Mouse (Mus musculus): ENCODE results near the gene Clta. TPM values are rescaled to one million over a fixed set of nuclear protein-coding genes. Genes with fewer than 3 reads are reported as not detected.
"Not testable (repeated sequence)": the region's sequence is repeated elsewhere in the genome, so short reads cannot be mapped to it uniquely, and the experiment has no call there.

Clta gene
- polyA plus RNA-seq, 1 experiment from 2014 or later, result 343 TPM

- H3K9ac ChIP-seq (ENCODE audit: low read depth, low read length), result no peak overlapping the region
- 56% methylated on average over 4 of the region's 4 CpGs for WGBS
- no peak overlapping the region for H3K4me3 ChIP-seq (ENCODE audit: low read depth, low read length)
- H3K4me1 ChIP-seq (replicated peaks; ENCODE audit: control insufficient read depth, insufficient read depth, low read length), result 0 out of 2 replicates have a peak, but pooled peaks cover 3% of the 10 kb centered on the region
- no peak overlapping the region for H3K4me2 ChIP-seq (replicated peaks; ENCODE audit: low read depth)
- TF ChIP-seq CTCF (IDR thresholded peaks at IDR 0.05; ENCODE audit: low read depth), result no peak
- H3K27ac ChIP-seq (ENCODE audit: low read depth, low read length), result peak overlapping the region; percentile 35
- H3K36me3 ChIP-seq (ENCODE audit: control insufficient read depth, insufficient read depth), result peaks cover 50% of the 10 kb centered on the region
- no peaks in the 10 kb centered on the region for H3K27me3 ChIP-seq (replicated peaks; ENCODE audit: control insufficient read depth, insufficient read depth, low read length)
- no peaks in the 10 kb centered on the region for H3K9me3 ChIP-seq (ENCODE audit: control insufficient read depth)
- ATAC-seq, result peak; percentile 62
Observed at GRCm38 (mm10) chr4:44040802-44041201, 36.5 kb downstream of the Clta start.

GRCm38 (mm10) chr4:44042429-44042828, 38.2 kb downstream of the Clta start:
- Histone ChIP-seq H3K4me2 (replicated peaks; ENCODE audit: low read depth) (no peak overlapping the region), H3K9me3 (ENCODE audit: control insufficient read depth) (no peaks in the 10 kb centered on the region), H3K27me3 (replicated peaks; ENCODE audit: control insufficient read depth, insufficient read depth, low read length) (no peaks in the 10 kb centered on the region), H3K36me3 (ENCODE audit: control insufficient read depth, insufficient read depth) (peaks cover 47% of the 10 kb centered on the region), H3K9ac (ENCODE audit: low read depth, low read length) (no peak overlapping the region), H3K4me3 (ENCODE audit: low read depth, low read length) (no peak overlapping the region), H3K4me1 (replicated peaks; ENCODE audit: control insufficient read depth, insufficient read depth, low read length) (0 out of 2 replicates have a peak, but pooled peaks cover 3% of the 10 kb centered on the region), H3K27ac (ENCODE audit: low read depth, low read length) (no peak overlapping the region)
- 25% methylated on average over 5 of the region's 5 CpGs for WGBS
- no peak for TF ChIP-seq CTCF (IDR thresholded peaks at IDR 0.05; ENCODE audit: low read depth)
- peak; percentile 80 for ATAC-seq

GRCm38 (mm10) chr4:44043182-44043581, 38.9 kb downstream of the Clta start:
- not testable (repeated sequence) for H3K9me3 ChIP-seq (ENCODE audit: control insufficient read depth); H3K27ac ChIP-seq (ENCODE audit: low read depth, low read length); H3K27me3 ChIP-seq (replicated peaks; ENCODE audit: control insufficient read depth, insufficient read depth, low read length); H3K4me2 ChIP-seq (replicated peaks; ENCODE audit: low read depth); H3K9ac ChIP-seq (ENCODE audit: low read depth, low read length); ATAC-seq; H3K4me1 ChIP-seq (replicated peaks; ENCODE audit: control insufficient read depth, insufficient read depth, low read length); H3K4me3 ChIP-seq (ENCODE audit: low read depth, low read length)
- peaks cover 43% of the 10 kb centered on the region for H3K36me3 ChIP-seq (ENCODE audit: control insufficient read depth, insufficient read depth)
- WGBS, result 84% methylated on average over 4 of the region's 4 CpGs

GRCm38 (mm10) chr4:44044685-44045356, 40.6 kb downstream of the Clta start:
- no peak for TF ChIP-seq CTCF (IDR thresholded peaks at IDR 0.05; ENCODE audit: low read depth)
- Histone ChIP-seq H3K9ac (ENCODE audit: low read depth, low read length) (no peak overlapping the region), H3K36me3 (ENCODE audit: control insufficient read depth, insufficient read depth) (peaks cover 37% of the 10 kb centered on the region), H3K27ac (ENCODE audit: low read depth, low read length) (peak overlapping the region; percentile 5; the same call in 1 of the 2 replicates), H3K27me3 (replicated peaks; ENCODE audit: control insufficient read depth, insufficient read depth, low read length) (no peaks in the 10 kb centered on the region), H3K9me3 (ENCODE audit: control insufficient read depth) (no peaks in the 10 kb centered on the region), H3K4me1 (replicated peaks; ENCODE audit: control insufficient read depth, insufficient read depth, low read length) (0 out of 2 replicates have a peak, but pooled peaks cover 3% of the 10 kb centered on the region), H3K4me3 (ENCODE audit: low read depth, low read length) (no peak overlapping the region), H3K4me2 (replicated peaks; ENCODE audit: low read depth) (no peak overlapping the region)
- 78% methylated on average over 5 of the region's 5 CpGs for WGBS
- ATAC-seq, result no peak

DNA sequence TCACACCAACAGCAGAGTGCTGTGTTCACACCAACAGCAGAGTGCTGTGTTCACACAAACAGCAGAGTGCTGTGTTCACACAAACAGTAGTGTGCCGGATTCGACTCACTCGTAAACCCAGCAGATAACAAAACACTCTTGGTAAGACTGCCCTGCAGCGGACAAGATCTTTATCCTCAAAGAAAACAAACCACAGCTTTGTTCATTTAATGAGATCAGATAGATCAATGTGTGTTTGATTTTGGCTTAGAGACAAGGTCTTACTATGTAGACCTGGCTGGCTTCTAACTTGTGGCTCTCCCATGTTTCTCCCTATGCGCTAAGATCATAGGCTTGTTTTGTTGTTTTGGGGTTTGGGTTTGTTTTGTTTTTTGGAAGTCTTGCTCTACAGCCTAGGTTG, 41.8 kb downstream of the Clta start:
- no peaks in the 10 kb centered on the region for H3K4me1 ChIP-seq (replicated peaks; ENCODE audit: control insufficient read depth, insufficient read depth, low read length)
- no peaks in the 10 kb centered on the region for H3K9me3 ChIP-seq (ENCODE audit: control insufficient read depth)
- H3K36me3 ChIP-seq (ENCODE audit: control insufficient read depth, insufficient read depth), result peaks cover 32% of the 10 kb centered on the region
- no peak overlapping the region for H3K4me2 ChIP-seq (replicated peaks; ENCODE audit: low read depth)
- H3K4me3 ChIP-seq (ENCODE audit: low read depth, low read length), result no peak overlapping the region
- H3K27ac ChIP-seq (ENCODE audit: low read depth, low read length), result no peak overlapping the region
- no peak for ATAC-seq
- 66% methylated on average over 5 of the region's 5 CpGs for WGBS
- no peak overlapping the region for H3K9ac ChIP-seq (ENCODE audit: low read depth, low read length)
- TF ChIP-seq CTCF (IDR thresholded peaks at IDR 0.05; ENCODE audit: low read depth), result no peak
- H3K27me3 ChIP-seq (replicated peaks; ENCODE audit: control insufficient read depth, insufficient read depth, low read length), result no peaks in the 10 kb centered on the region

- Histone ChIP-seq H3K4me1 (replicated peaks; ENCODE audit: control insufficient read depth, insufficient read depth, low read length) (no peaks in the 10 kb centered on the region), H3K4me3 (ENCODE audit: low read depth, low read length) (no peak overlapping the region), H3K9me3 (ENCODE audit: control insufficient read depth) (no peaks in the 10 kb centered on the region), H3K4me2 (replicated peaks; ENCODE audit: low read depth) (no peak overlapping the region), H3K9ac (ENCODE audit: low read depth, low read length) (no peak overlapping the region), H3K36me3 (ENCODE audit: control insufficient read depth, insufficient read depth) (peaks cover 47% of the 10 kb centered on the region), H3K27ac (ENCODE audit: low read depth, low read length) (no peak overlapping the region), H3K27me3 (replicated peaks; ENCODE audit: control insufficient read depth, insufficient read depth, low read length) (no peaks in the 10 kb centered on the region)
- no peak for ATAC-seq
- no peak for TF ChIP-seq CTCF (IDR thresholded peaks at IDR 0.05; ENCODE audit: low read depth)
- WGBS, result 81% methylated on average over 5 of the region's 5 CpGs
Observed at GRCm38 (mm10) chr4:44049812-44050211, 45.6 kb downstream of the Clta start.

Measured in intestine, postnatal 0 days (tissue).